Mouse (Mus musculus): ENCODE measurements around the gene Abcc5. TPM values are rescaled to one million over a fixed set of nuclear protein-coding genes. Genes with fewer than 3 reads are reported as not detected.

The Abcc5 gene
- polyA plus RNA-seq, 1 experiment from 2014 or later, result 59.9 TPM

DNA sequence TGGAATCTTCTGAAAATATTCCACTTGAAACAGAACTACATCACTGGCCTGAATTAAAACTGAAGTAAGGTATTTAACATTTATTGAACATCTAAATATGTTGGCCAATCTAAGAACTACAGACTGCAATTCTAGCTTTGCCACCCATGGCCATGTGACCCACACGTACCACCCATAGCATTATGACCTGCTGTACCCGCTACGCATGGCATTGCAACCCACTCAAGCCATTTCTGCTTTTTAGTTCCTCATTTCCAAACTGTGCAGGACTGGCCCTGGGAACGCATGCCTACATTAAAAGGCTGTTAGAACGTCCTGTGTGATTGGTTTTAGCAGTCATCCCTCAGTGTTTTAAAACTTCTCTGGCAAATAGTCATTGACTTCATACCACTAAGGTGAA lies 68.4 kb downstream of the Abcc5 start:
- 87% methylated on average over 5 of the region's 5 CpGs for WGBS
- H3K36me3 ChIP-seq (ENCODE audit: control insufficient read depth, insufficient read depth, low read length), result 0 out of 2 replicates have a peak, but pooled peaks cover 9% of the 10 kb centered on the region

GRCm38 (mm10) chr16:20354762-20355161 lies 71.4 kb downstream of the Abcc5 start:
- Histone ChIP-seq H3K36me3 (ENCODE audit: control insufficient read depth, insufficient read depth, low read length) (0 out of 2 replicates have a peak, but pooled peaks cover 9% of the 10 kb centered on the region), H3K9me3 (replicated peaks; ENCODE audit: control insufficient read depth, low read length) (no peaks in the 10 kb centered on the region), H3K4me2 (ENCODE audit: low read depth, low read length) (no peak overlapping the region), H3K27me3 (ENCODE audit: control insufficient read depth, insufficient read depth, low read length) (no peaks in the 10 kb centered on the region), H3K4me1 (ENCODE audit: control insufficient read depth, insufficient read depth, low read length) (no peaks in the 10 kb centered on the region), H3K4me3 (replicated peaks; ENCODE audit: low read length) (no peak overlapping the region), H3K27ac (ENCODE audit: low read length) (no peak overlapping the region), H3K9ac (ENCODE audit: low read length) (no peak overlapping the region)
- no peak for ATAC-seq (ENCODE audit: insufficient read depth, low FRiP score)
- 96% methylated on average over 2 of the region's 2 CpGs for WGBS

More for the DNA sequence above, 68.4 kb downstream of the Abcc5 start:
- Histone ChIP-seq H3K4me3 (replicated peaks; ENCODE audit: low read length) (no peak overlapping the region), H3K9ac (ENCODE audit: low read length) (no peak overlapping the region), H3K4me1 (ENCODE audit: control insufficient read depth, insufficient read depth, low read length) (no peaks in the 10 kb centered on the region), H3K27ac (ENCODE audit: low read length) (no peak overlapping the region), H3K27me3 (ENCODE audit: control insufficient read depth, insufficient read depth, low read length) (no peaks in the 10 kb centered on the region), H3K9me3 (replicated peaks; ENCODE audit: control insufficient read depth, low read length) (no peaks in the 10 kb centered on the region), H3K4me2 (ENCODE audit: low read depth, low read length) (no peak overlapping the region)
- no peak for ATAC-seq (ENCODE audit: insufficient read depth, low FRiP score)

DNA sequence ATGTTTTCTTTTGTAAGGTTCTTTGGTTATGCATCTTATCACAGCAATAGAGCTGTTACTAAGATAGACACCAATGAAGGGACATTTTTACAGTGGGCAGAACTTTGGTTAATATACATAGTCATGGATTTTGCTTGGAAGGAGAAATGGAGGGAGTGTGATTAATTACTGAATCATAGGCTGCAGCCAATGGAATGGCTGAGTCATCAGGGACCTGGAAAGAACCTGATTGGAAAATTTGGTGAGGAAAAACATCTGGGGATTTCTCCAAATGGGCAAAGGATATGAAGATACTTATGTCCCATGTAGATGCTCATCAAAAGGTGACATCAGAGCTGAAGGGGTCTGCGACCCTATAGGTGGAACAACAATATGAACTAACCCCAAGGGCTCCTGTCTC lies 72.2 kb downstream of the Abcc5 start:
- Histone ChIP-seq H3K4me3 (replicated peaks; ENCODE audit: low read length) (no peak overlapping the region), H3K9me3 (replicated peaks; ENCODE audit: control insufficient read depth, low read length) (no peaks in the 10 kb centered on the region), H3K36me3 (ENCODE audit: control insufficient read depth, insufficient read depth, low read length) (0 out of 2 replicates have a peak, but pooled peaks cover 4% of the 10 kb centered on the region), H3K9ac (ENCODE audit: low read length) (no peak overlapping the region), H3K27ac (ENCODE audit: low read length) (no peak overlapping the region), H3K27me3 (ENCODE audit: control insufficient read depth, insufficient read depth, low read length) (no peaks in the 10 kb centered on the region), H3K4me1 (ENCODE audit: control insufficient read depth, insufficient read depth, low read length) (no peaks in the 10 kb centered on the region), H3K4me2 (ENCODE audit: low read depth, low read length) (no peak overlapping the region)
- no peak for ATAC-seq (ENCODE audit: insufficient read depth, low FRiP score)
- 94% methylated on average over 1 of the region's 1 CpGs for WGBS

GRCm38 (mm10) chr16:20345464-20345863 lies 80.7 kb downstream of the Abcc5 start:
- WGBS, result 76% methylated on average over 1 of the region's 1 CpGs

GRCm38 (mm10) chr16:20338616-20339015 lies 87.6 kb downstream of the Abcc5 start:
- H3K9me3 ChIP-seq (replicated peaks; ENCODE audit: control insufficient read depth, low read length), result no peaks in the 10 kb centered on the region
- H3K27ac ChIP-seq (ENCODE audit: low read length), result no peak overlapping the region
- H3K4me3 ChIP-seq (replicated peaks; ENCODE audit: low read length), result no peak overlapping the region
- no peak overlapping the region for H3K4me2 ChIP-seq (ENCODE audit: low read depth, low read length)
- no peak for ATAC-seq (ENCODE audit: insufficient read depth, low FRiP score)
- no peak overlapping the region for H3K9ac ChIP-seq (ENCODE audit: low read length)
- no peaks in the 10 kb centered on the region for H3K27me3 ChIP-seq (ENCODE audit: control insufficient read depth, insufficient read depth, low read length)
- H3K36me3 ChIP-seq (ENCODE audit: control insufficient read depth, insufficient read depth, low read length), result 0 out of 2 replicates have a peak, but pooled peaks cover 5% of the 10 kb centered on the region
- WGBS, result 88% methylated on average over 3 of the region's 3 CpGs
- H3K4me1 ChIP-seq (ENCODE audit: control insufficient read depth, insufficient read depth, low read length), result no peaks in the 10 kb centered on the region

More at GRCm38 (mm10) chr16:20345464-20345863, 80.7 kb downstream of the Abcc5 start:
- Histone ChIP-seq H3K36me3 (ENCODE audit: control insufficient read depth, insufficient read depth, low read length) (no peaks in the 10 kb centered on the region), H3K4me2 (ENCODE audit: low read depth, low read length) (no peak overlapping the region), H3K4me3 (replicated peaks; ENCODE audit: low read length) (no peak overlapping the region), H3K4me1 (ENCODE audit: control insufficient read depth, insufficient read depth, low read length) (no peaks in the 10 kb centered on the region), H3K9ac (ENCODE audit: low read length) (no peak overlapping the region), H3K27me3 (ENCODE audit: control insufficient read depth, insufficient read depth, low read length) (no peaks in the 10 kb centered on the region), H3K27ac (ENCODE audit: low read length) (no peak overlapping the region), H3K9me3 (replicated peaks; ENCODE audit: control insufficient read depth, low read length) (no peaks in the 10 kb centered on the region)
- ATAC-seq (ENCODE audit: insufficient read depth, low FRiP score), result no peak

DNA sequence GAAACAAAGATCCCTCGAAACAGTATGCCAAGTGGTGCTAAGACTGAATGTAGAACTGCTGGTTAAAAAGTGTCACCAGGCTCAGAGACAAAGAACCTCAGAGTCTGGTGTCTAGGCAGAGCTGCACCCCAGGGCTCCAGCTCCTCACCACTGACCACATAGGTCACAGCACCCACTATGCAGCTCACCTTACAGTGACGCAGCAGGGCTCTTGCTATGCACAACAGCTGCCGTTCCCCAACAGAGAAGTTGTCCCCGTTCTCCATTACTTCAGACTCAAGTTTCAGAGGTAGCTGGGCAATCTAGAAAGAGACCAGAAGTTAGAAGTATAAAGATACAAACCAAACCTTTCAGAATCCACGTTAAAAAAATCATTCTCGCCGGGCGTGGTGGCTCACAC lies 91.3 kb downstream of the Abcc5 start:
- H3K36me3 ChIP-seq (ENCODE audit: control insufficient read depth, insufficient read depth, low read length), result peaks cover 5% of the 10 kb centered on the region; the same call in 1 of the 2 replicates
- no peak for ATAC-seq (ENCODE audit: insufficient read depth, low FRiP score)
- H3K4me1 ChIP-seq (ENCODE audit: control insufficient read depth, insufficient read depth, low read length), result no peaks in the 10 kb centered on the region
- WGBS, result 94% methylated on average over 8 of the region's 8 CpGs
- H3K9me3 ChIP-seq (replicated peaks; ENCODE audit: control insufficient read depth, low read length), result no peaks in the 10 kb centered on the region
- no peak overlapping the region for H3K27ac ChIP-seq (ENCODE audit: low read length)
- H3K9ac ChIP-seq (ENCODE audit: low read length), result no peak overlapping the region
- H3K27me3 ChIP-seq (ENCODE audit: control insufficient read depth, insufficient read depth, low read length), result no peaks in the 10 kb centered on the region
- no peak overlapping the region for H3K4me2 ChIP-seq (ENCODE audit: low read depth, low read length)
- H3K4me3 ChIP-seq (replicated peaks; ENCODE audit: low read length), result no peak overlapping the region

DNA sequence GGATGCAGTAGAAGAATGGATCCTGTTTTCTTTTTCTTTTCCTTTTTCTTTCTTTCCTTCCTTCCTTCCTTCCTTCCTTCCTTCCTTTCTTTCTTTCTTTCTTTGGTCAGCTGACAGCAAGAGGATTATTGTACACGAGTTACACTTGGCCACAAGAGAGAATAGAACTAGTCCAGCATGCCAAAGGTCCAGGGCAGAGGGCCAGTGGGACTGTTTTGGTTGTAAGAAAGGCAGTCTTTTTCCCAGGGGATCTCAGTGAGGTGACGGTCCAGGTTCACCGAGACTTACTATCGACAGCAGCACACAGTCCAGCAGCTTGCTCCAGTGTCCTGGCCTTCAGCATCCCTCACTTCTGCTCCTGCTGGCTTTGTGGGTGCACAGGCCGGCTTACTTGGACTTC lies 97.9 kb downstream of the Abcc5 start:
- no peak overlapping the region for H3K27ac ChIP-seq (ENCODE audit: low read length)
- no peaks in the 10 kb centered on the region for H3K9me3 ChIP-seq (replicated peaks; ENCODE audit: control insufficient read depth, low read length)
- no peak overlapping the region for H3K4me2 ChIP-seq (ENCODE audit: low read depth, low read length)
- ATAC-seq (ENCODE audit: insufficient read depth, low FRiP score), result no peak
- H3K9ac ChIP-seq (ENCODE audit: low read length), result no peak overlapping the region
- H3K27me3 ChIP-seq (ENCODE audit: control insufficient read depth, insufficient read depth, low read length), result no peaks in the 10 kb centered on the region
- WGBS, result 87% methylated on average over 5 of the region's 5 CpGs
- H3K4me3 ChIP-seq (replicated peaks; ENCODE audit: low read length), result no peak overlapping the region
- H3K4me1 ChIP-seq (ENCODE audit: control insufficient read depth, insufficient read depth, low read length), result peaks cover 3% of the 10 kb centered on the region; the same call in 1 of the 2 replicates
- H3K36me3 ChIP-seq (ENCODE audit: control insufficient read depth, insufficient read depth, low read length), result peaks cover 4% of the 10 kb centered on the region; the same call in 1 of the 2 replicates

DNA sequence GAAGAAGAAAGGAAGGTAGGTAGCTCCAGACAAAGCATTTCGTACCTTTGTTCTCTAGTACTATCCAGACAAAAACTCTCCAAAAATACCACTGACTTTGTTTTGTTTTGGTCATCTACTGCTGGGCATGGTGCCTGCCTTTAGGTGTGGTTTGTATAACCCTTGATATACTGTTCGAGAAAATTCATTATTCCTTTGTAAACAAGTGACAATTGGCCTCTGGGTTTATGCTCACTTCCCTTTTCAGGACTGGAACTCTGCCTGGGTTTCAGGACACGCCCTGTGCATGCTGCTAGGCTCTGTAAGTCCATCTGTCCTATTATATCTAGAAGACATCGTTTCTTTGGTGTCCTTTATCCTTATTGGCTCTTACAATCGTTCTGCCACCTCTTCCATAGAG lies 100.9 kb downstream of the Abcc5 start, which contains the start of gene Cyp2ab1:
Gene Cyp2ab1, minus strand, starts transcription at position 119 of the 400 bp plus-strand sequence.
- no peak within 1 kb of the TSS for H3K9ac ChIP-seq (ENCODE audit: low read length)
- WGBS, result 50% methylated on average over 5 of the region's 5 CpGs
- H3K4me1 ChIP-seq (ENCODE audit: control insufficient read depth, insufficient read depth, low read length), result peaks cover 3% of the 10 kb centered on the region; the same call in 1 of the 2 replicates
- no peaks in the 10 kb centered on the region for H3K9me3 ChIP-seq (replicated peaks; ENCODE audit: control insufficient read depth, low read length)
- no peak within 1 kb of the TSS for H3K4me2 ChIP-seq (ENCODE audit: low read depth, low read length)
- H3K27ac ChIP-seq (ENCODE audit: low read length), result no peak within 1 kb of the TSS
- H3K27me3 ChIP-seq (ENCODE audit: control insufficient read depth, insufficient read depth, low read length), result no peaks in the 10 kb centered on the region
- H3K4me3 ChIP-seq (replicated peaks; ENCODE audit: low read length), result no peak within 1 kb of the TSS
- peaks cover 4% of the 10 kb centered on the region; the same call in 1 of the 2 replicates for H3K36me3 ChIP-seq (ENCODE audit: control insufficient read depth, insufficient read depth, low read length)
- ATAC-seq (ENCODE audit: insufficient read depth, low FRiP score), result no peak

GRCm38 (mm10) chr16:20323907-20324306 lies 102.3 kb downstream of the Abcc5 start:
- no peak for ATAC-seq (ENCODE audit: insufficient read depth, low FRiP score)
- H3K9ac ChIP-seq (ENCODE audit: low read length), result no peak overlapping the region
- WGBS, result 67% methylated on average over 5 of the region's 5 CpGs
- no peaks in the 10 kb centered on the region for H3K27me3 ChIP-seq (ENCODE audit: control insufficient read depth, insufficient read depth, low read length)
- peaks cover 3% of the 10 kb centered on the region; the same call in 1 of the 2 replicates for H3K4me1 ChIP-seq (ENCODE audit: control insufficient read depth, insufficient read depth, low read length)
- H3K36me3 ChIP-seq (ENCODE audit: control insufficient read depth, insufficient read depth, low read length), result no peaks in the 10 kb centered on the region
- no peak overlapping the region for H3K4me3 ChIP-seq (replicated peaks; ENCODE audit: low read length)
- no peak overlapping the region for H3K27ac ChIP-seq (ENCODE audit: low read length)
- H3K4me2 ChIP-seq (ENCODE audit: low read depth, low read length), result no peak overlapping the region
- H3K9me3 ChIP-seq (replicated peaks; ENCODE audit: control insufficient read depth, low read length), result no peaks in the 10 kb centered on the region

Measured in stomach, embryonic 16.5 days (tissue).